Comparison of ENCODE assay signal across 8 mouse cellular contexts in genomic region chr3:34328865-34329264, GRCm38 (mm10).
DNase-seq lines count a peak whose midpoint lies in the region; TF ChIP-seq lines count a peak whose summit lies in the region.

No protein-coding gene starts in this region.

- intact Hi-C loops in heart, adult 2 months (cut with DNase I), result no loop called here

- 22% methylated on average over 2 of the region's 2 CpGs for WGBS in heart, adult 2 months
- WGBS in small intestine, adult 2 months, result 27% methylated on average over 2 of the region's 2 CpGs

- no peak for DNase-seq in heart, adult 2 months
- no peak for DNase-seq in heart, adult 9 months (ENCODE audit: low spot score in 2 of 2)
- peak; percentile 27 for DNase-seq in urinary bladder, postnatal 14 days (ENCODE audit: low spot score)
- DNase-seq in urinary bladder, postnatal 10 days (ENCODE audit: low spot score), result no peak
- DNase-seq in cerebellum, postnatal 14 days, result peak; percentile 71 to 85
- DNase-seq in layer of hippocampus, postnatal 10 days (ENCODE audit: low spot score in 2 of 2), result peak; percentile 65 to 70
- no peak for DNase-seq in MN1 (ENCODE audit: low spot score)

- H3K36me3 ChIP-seq in heart, adult 2 months (ENCODE audit: control insufficient read depth, insufficient read depth, low read length), result no peaks in the 10 kb centered on the region
- no peaks in the 10 kb centered on the region for H3K36me3 ChIP-seq in small intestine, adult 2 months (ENCODE audit: control insufficient read depth, insufficient read depth, low read length)

- no peaks in the 10 kb centered on the region for H3K4me1 ChIP-seq in heart, adult 2 months (ENCODE audit: control insufficient read depth, insufficient read depth, low read length)
- H3K4me1 ChIP-seq in small intestine, adult 2 months (ENCODE audit: control insufficient read depth, insufficient read depth, insufficient read length, low read length), result no peaks in the 10 kb centered on the region

- TF ChIP-seq POLR2A in heart, adult 2 months (IDR thresholded peaks at IDR 0.05; ENCODE audit: insufficient read depth, low read depth, low read length), result no peak
- no peak for TF ChIP-seq POLR2A in small intestine, adult 2 months (IDR thresholded peaks at IDR 0.05; ENCODE audit: low read depth, low read length)

- H3K27ac ChIP-seq in heart, adult 2 months, result no peak overlapping the region
- H3K27ac ChIP-seq in small intestine, adult 2 months (ENCODE audit: insufficient read depth, low read depth, low read length), result no peak overlapping the region

- no peaks in the 10 kb centered on the region for H3K27me3 ChIP-seq in heart, adult 2 months (ENCODE audit: control insufficient read depth, insufficient read depth, low read length)
- no peaks in the 10 kb centered on the region for H3K27me3 ChIP-seq in small intestine, adult 2 months (ENCODE audit: control insufficient read depth, insufficient read depth, low read length)

- TF ChIP-seq EP300 in heart, adult 2 months (IDR thresholded peaks at IDR 0.05; ENCODE audit: insufficient read depth, low read depth, low read length), result no peak

- H3K9ac ChIP-seq in heart, adult 2 months (ENCODE audit: low read depth, low read length), result no peak overlapping the region

- peak; percentile 50 for TF ChIP-seq CTCF in heart, adult 2 months (IDR thresholded peaks at IDR 0.05)
- TF ChIP-seq CTCF in small intestine, adult 2 months (IDR thresholded peaks at IDR 0.05; ENCODE audit: extremely low read depth, insufficient read length, insufficient replicate concordance, low read depth, low read length), result peak; percentile 19; the same call in 1 of the 2 replicates

- no peak overlapping the region for H3K4me3 ChIP-seq in heart, adult 2 months
- no peak overlapping the region for H3K4me3 ChIP-seq in small intestine, adult 2 months (ENCODE audit: low read depth, low read length)

- no peaks in the 10 kb centered on the region for H3K79me2 ChIP-seq in heart, adult 2 months (replicated peaks; ENCODE audit: control insufficient read depth, insufficient read depth, low read length)

Comparison
In these comparisons a context has a peak if more than half of its experiments do, and no peak if none do; other contexts are left out.
1. DNase-seq: peak in urinary bladder, postnatal 14 days (single experiment), cerebellum, postnatal 14 days (2 of 2) and layer of hippocampus, postnatal 10 days (2 of 2); none in heart, adult 2 months (0 of 2), heart, adult 9 months (0 of 2), urinary bladder, postnatal 10 days (single experiment) and MN1 (single experiment).